Mouse (Mus musculus): ENCODE results near the gene Flii. TPM values are rescaled to one million over a fixed set of nuclear protein-coding genes. Genes with fewer than 3 reads are reported as not detected.

Flii gene
- polyA plus RNA-seq, 1 experiment from 2014 or later = 76.8 TPM

- WGBS = 22% methylated on average over 12 of the region's 12 CpGs
- ATAC-seq (ENCODE audit: insufficient read depth, low FRiP score, low read depth) = no peak
- peak overlapping the region; percentile 92 for H3K27ac ChIP-seq
- no peaks in the 10 kb centered on the region for H3K27me3 ChIP-seq (replicated peaks)
- H3K36me3 ChIP-seq = 0 out of 2 replicates have a peak, but pooled peaks cover 7% of the 10 kb centered on the region
- H3K4me1 ChIP-seq = peaks cover 20% of the 10 kb centered on the region
- H3K9me3 ChIP-seq = no peaks in the 10 kb centered on the region
- H3K4me2 ChIP-seq = peak overlapping the region; percentile 80
- H3K4me3 ChIP-seq (replicated peaks) = peak overlapping the region; percentile 63
- peak overlapping the region; percentile 89; the same call in 1 of the 2 replicates for H3K9ac ChIP-seq
These were observed 26.5 kb downstream of the Flii start for GRCm38 (mm10) chr11:60700320-60701185.

GRCm38 (mm10) chr11:60699524-60700075, 27.5 kb downstream of the Flii start, which contains the start of gene Llgl1:
Llgl1 (plus strand) TSS chr11:60699723.
- no peaks in the 10 kb centered on the region for H3K9me3 ChIP-seq
- peak within 1 kb of the TSS; percentile 80 for H3K4me2 ChIP-seq
- peak within 1 kb of the TSS; percentile 89 for H3K9ac ChIP-seq
- no peaks in the 10 kb centered on the region for H3K27me3 ChIP-seq (replicated peaks)
- under 1% methylated on average over 73 of the region's 73 CpGs for WGBS
- peak; percentile 91 for ATAC-seq (ENCODE audit: insufficient read depth, low FRiP score, low read depth)
- peaks cover 20% of the 10 kb centered on the region for H3K4me1 ChIP-seq
- H3K36me3 ChIP-seq = 0 out of 2 replicates have a peak, but pooled peaks cover 3% of the 10 kb centered on the region
- peak within 1 kb of the TSS; percentile 92 for H3K27ac ChIP-seq
- peak within 1 kb of the TSS; percentile 63 for H3K4me3 ChIP-seq (replicated peaks)

GRCm38 (mm10) chr11:60698806-60699523, 28.1 kb downstream of the Flii start:
- Histone ChIP-seq H3K4me2 (peak overlapping the region; percentile 80), H3K9me3 (no peaks in the 10 kb centered on the region), H3K4me3 (replicated peaks) (peak overlapping the region; percentile 63), H3K4me1 (peaks cover 20% of the 10 kb centered on the region), H3K27ac (peak overlapping the region; percentile 92), H3K36me3 (0 out of 2 replicates have a peak, but pooled peaks cover 2% of the 10 kb centered on the region), H3K9ac (peak overlapping the region; percentile 48), H3K27me3 (replicated peaks) (no peaks in the 10 kb centered on the region)
- ATAC-seq (ENCODE audit: insufficient read depth, low FRiP score, low read depth) = peak; percentile 12; the same call in 1 of the 2 replicates
- WGBS = 4% methylated on average over 22 of the region's 22 CpGs

- no peak overlapping the region for H3K9ac ChIP-seq
- H3K27ac ChIP-seq = no peak overlapping the region
- H3K4me2 ChIP-seq = no peak overlapping the region
- H3K36me3 ChIP-seq = no peaks in the 10 kb centered on the region
- H3K27me3 ChIP-seq (replicated peaks) = no peaks in the 10 kb centered on the region
- no peaks in the 10 kb centered on the region for H3K9me3 ChIP-seq
- peaks cover 20% of the 10 kb centered on the region for H3K4me1 ChIP-seq
- 65% methylated on average over 2 of the region's 2 CpGs for WGBS
- ATAC-seq (ENCODE audit: insufficient read depth, low FRiP score, low read depth) = no peak
- no peak overlapping the region for H3K4me3 ChIP-seq (replicated peaks)
These were observed 29.5 kb downstream of the Flii start for GRCm38 (mm10) chr11:60697561-60697960.

- Histone ChIP-seq H3K36me3 (no peaks in the 10 kb centered on the region), H3K9me3 (no peaks in the 10 kb centered on the region), H3K27ac (no peak overlapping the region), H3K4me2 (no peak overlapping the region), H3K4me1 (peaks cover 18% of the 10 kb centered on the region), H3K27me3 (replicated peaks) (no peaks in the 10 kb centered on the region), H3K9ac (no peak overlapping the region), H3K4me3 (replicated peaks) (no peak overlapping the region)
- 73% methylated on average over 1 of the region's 1 CpGs for WGBS
- no peak for ATAC-seq (ENCODE audit: insufficient read depth, low FRiP score, low read depth)
These were observed 30.9 kb downstream of the Flii start for GRCm38 (mm10) chr11:60696165-60696564.

Small RNAs within 50 kb of the gene (microRNA-seq; reads per million reads assigned to microRNA genes)
- gene Mir5100 = 0.58 reads per million

Other genes with a start within 250 kb of the Flii start
- gene Alkbh5, start 190.9 kb downstream of the Flii start, polyA plus RNA-seq (2015; fragmentation: Nextera tagmentation; extraction: Ambion mirVana) = 40.9 and 41.2 TPM in 2 replicates
- gene Llgl1, start 27.5 kb downstream of the Flii start, polyA plus RNA-seq (2015; fragmentation: Nextera tagmentation; extraction: Ambion mirVana) = 38.2 and 41.4 TPM in 2 replicates
- 9.9 and 11.3 TPM in 2 replicates for gene Mief2, start 1.1 kb upstream of the Flii start, polyA plus RNA-seq (2015; fragmentation: Nextera tagmentation; extraction: Ambion mirVana)
- gene Top3a, start 50.1 kb upstream of the Flii start, polyA plus RNA-seq (2015; fragmentation: Nextera tagmentation; extraction: Ambion mirVana) = 11.6 and 12.8 TPM in 2 replicates
- 4.5 and 5.2 TPM in 2 replicates for gene Smcr8, start 50.3 kb upstream of the Flii start, polyA plus RNA-seq (2015; fragmentation: Nextera tagmentation; extraction: Ambion mirVana)
- 72.6 and 85.4 TPM in 2 replicates for gene Shmt1, start 84.5 kb upstream of the Flii start, polyA plus RNA-seq (2015; fragmentation: Nextera tagmentation; extraction: Ambion mirVana)
- 42.7 and 45.6 TPM in 2 replicates for gene Dhrs7b, start 103.4 kb upstream of the Flii start, polyA plus RNA-seq (2015; fragmentation: Nextera tagmentation; extraction: Ambion mirVana)
- 60.3 and 60.8 TPM in 2 replicates for gene Tmem11, start 152.0 kb upstream of the Flii start, polyA plus RNA-seq (2015; fragmentation: Nextera tagmentation; extraction: Ambion mirVana)
- 12.1 and 15.0 TPM in 2 replicates for gene Natd1, start 187.5 kb upstream of the Flii start, polyA plus RNA-seq (2015; fragmentation: Nextera tagmentation; extraction: Ambion mirVana)
- 116 and 121 TPM in 2 replicates for gene Map2k3, start 204.8 kb upstream of the Flii start, polyA plus RNA-seq (2015; fragmentation: Nextera tagmentation; extraction: Ambion mirVana)

All from stomach, embryonic 15.5 days (tissue).